Mouse (Mus musculus): ENCODE data around the gene Rps6. TPM values are rescaled to one million over a fixed set of nuclear protein-coding genes. Genes with fewer than 3 reads are reported as not detected.

The Rps6 gene
- polyA plus RNA-seq, 1 experiment: 2,408 TPM

- Histone ChIP-seq H3ac (ENCODE audit: control insufficient read depth, insufficient read length, low read depth) (no peak overlapping the region), H3K79me2 (ENCODE audit: control insufficient read depth, insufficient read depth) (no peaks in the 10 kb centered on the region), H3K4me3 (ENCODE audit: insufficient read depth, poor library complexity, severe bottlenecking) (no peak overlapping the region), H3K79me3 (ENCODE audit: low read depth) (no peaks in the 10 kb centered on the region), H3K36me3 (ENCODE audit: control insufficient read depth, insufficient read depth) (no peaks in the 10 kb centered on the region), H3K27me3 (ENCODE audit: control insufficient read depth, insufficient read depth, insufficient read length) (peaks cover 3% of the 10 kb centered on the region)
- TF ChIP-seq MYOG (IDR thresholded peaks at IDR 0.05; ENCODE audit: control insufficient read depth, extremely low read depth, insufficient read length) (no peak), MYOD1 (IDR thresholded peaks at IDR 0.05; ENCODE audit: control insufficient read depth, insufficient read length, low read depth) (no peak), FOSL1 (IDR thresholded peaks at IDR 0.05; ENCODE audit: insufficient read depth, low read length, poor library complexity, severe bottlenecking) (no peak), CTCF (IDR thresholded peaks at IDR 0.05; ENCODE audit: control insufficient read depth, insufficient read depth, insufficient read length) (no peak), CEBPB (IDR thresholded peaks at IDR 0.05; ENCODE audit: low read depth) (no peak), USF1 (IDR thresholded peaks at IDR 0.05; ENCODE audit: low read depth) (no peak), MAX (IDR thresholded peaks at IDR 0.05) (no peak)
Observed at GRCm38 (mm10) chr4:86882413-86882812, 25.2 kb upstream of the Rps6 start.

- H3K27me3 ChIP-seq (ENCODE audit: control insufficient read depth, insufficient read depth, insufficient read length): peaks cover 2% of the 10 kb centered on the region
- H3ac ChIP-seq (ENCODE audit: control insufficient read depth, insufficient read length, low read depth): no peak overlapping the region
- no peak overlapping the region for H3K4me3 ChIP-seq (ENCODE audit: insufficient read depth, poor library complexity, severe bottlenecking)
- H3K79me3 ChIP-seq (ENCODE audit: low read depth): no peaks in the 10 kb centered on the region
- no peak for TF ChIP-seq FOSL1 (IDR thresholded peaks at IDR 0.05; ENCODE audit: insufficient read depth, low read length, poor library complexity, severe bottlenecking)
- no peak for TF ChIP-seq MAX (IDR thresholded peaks at IDR 0.05)
- TF ChIP-seq USF1 (IDR thresholded peaks at IDR 0.05; ENCODE audit: low read depth): no peak
- TF ChIP-seq MYOG (IDR thresholded peaks at IDR 0.05; ENCODE audit: control insufficient read depth, extremely low read depth, insufficient read length): no peak
- no peak for TF ChIP-seq CTCF (IDR thresholded peaks at IDR 0.05; ENCODE audit: control insufficient read depth, insufficient read depth, insufficient read length)
- no peak for TF ChIP-seq MYOD1 (IDR thresholded peaks at IDR 0.05; ENCODE audit: control insufficient read depth, insufficient read length, low read depth)
- H3K36me3 ChIP-seq (ENCODE audit: control insufficient read depth, insufficient read depth): no peaks in the 10 kb centered on the region
- no peaks in the 10 kb centered on the region for H3K79me2 ChIP-seq (ENCODE audit: control insufficient read depth, insufficient read depth)
Observed at GRCm38 (mm10) chr4:86881178-86881577, 24.0 kb upstream of the Rps6 start.

GRCm38 (mm10) chr4:86879477-86879876, 22.3 kb upstream of the Rps6 start:
- no peak overlapping the region for H3ac ChIP-seq (ENCODE audit: control insufficient read depth, insufficient read length, low read depth)
- H3K27me3 ChIP-seq (ENCODE audit: control insufficient read depth, insufficient read depth, insufficient read length): peaks cover 4% of the 10 kb centered on the region
- H3K36me3 ChIP-seq (ENCODE audit: control insufficient read depth, insufficient read depth): no peaks in the 10 kb centered on the region
- H3K4me3 ChIP-seq (ENCODE audit: insufficient read depth, poor library complexity, severe bottlenecking): no peak overlapping the region
- no peak for TF ChIP-seq FOSL1 (IDR thresholded peaks at IDR 0.05; ENCODE audit: insufficient read depth, low read length, poor library complexity, severe bottlenecking)
- TF ChIP-seq CTCF (IDR thresholded peaks at IDR 0.05; ENCODE audit: control insufficient read depth, insufficient read depth, insufficient read length): no peak
- no peak for TF ChIP-seq USF1 (IDR thresholded peaks at IDR 0.05; ENCODE audit: low read depth)
- no peak for TF ChIP-seq CEBPB (IDR thresholded peaks at IDR 0.05; ENCODE audit: low read depth)
- TF ChIP-seq MYOG (IDR thresholded peaks at IDR 0.05; ENCODE audit: control insufficient read depth, extremely low read depth, insufficient read length): no peak
- TF ChIP-seq MYOD1 (IDR thresholded peaks at IDR 0.05; ENCODE audit: control insufficient read depth, insufficient read length, low read depth): no peak
- no peak for TF ChIP-seq MAX (IDR thresholded peaks at IDR 0.05)
- no peaks in the 10 kb centered on the region for H3K79me3 ChIP-seq (ENCODE audit: low read depth)
- no peaks in the 10 kb centered on the region for H3K79me2 ChIP-seq (ENCODE audit: control insufficient read depth, insufficient read depth)

GRCm38 (mm10) chr4:86874146-86874847, 17.1 kb upstream of the Rps6 start, which contains the start of gene Acer2:
Acer2 (plus strand) TSS chr4:86874396.
- Histone ChIP-seq H3K79me3 (ENCODE audit: low read depth) (no peaks in the 10 kb centered on the region), H3K79me2 (ENCODE audit: control insufficient read depth, insufficient read depth) (no peaks in the 10 kb centered on the region), H3K27me3 (ENCODE audit: control insufficient read depth, insufficient read depth, insufficient read length) (peaks cover 4% of the 10 kb centered on the region), H3K4me3 (ENCODE audit: insufficient read depth, poor library complexity, severe bottlenecking) (peak within 1 kb of the TSS; percentile 6), H3ac (ENCODE audit: control insufficient read depth, insufficient read length, low read depth) (peak within 1 kb of the TSS; percentile 6), H3K36me3 (ENCODE audit: control insufficient read depth, insufficient read depth) (no peaks in the 10 kb centered on the region)
- peak; percentile 18 for TF ChIP-seq CTCF (IDR thresholded peaks at IDR 0.05; ENCODE audit: control insufficient read depth, insufficient read depth, insufficient read length)
- TF ChIP-seq MAX (IDR thresholded peaks at IDR 0.05): no peak
- no peak for TF ChIP-seq USF1 (IDR thresholded peaks at IDR 0.05; ENCODE audit: low read depth)
- no peak for TF ChIP-seq FOSL1 (IDR thresholded peaks at IDR 0.05; ENCODE audit: insufficient read depth, low read length, poor library complexity, severe bottlenecking)

- no peaks in the 10 kb centered on the region for H3K79me2 ChIP-seq (ENCODE audit: control insufficient read depth, insufficient read depth)
- no peaks in the 10 kb centered on the region for H3K79me3 ChIP-seq (ENCODE audit: low read depth)
- no peak overlapping the region for H3K4me3 ChIP-seq (ENCODE audit: insufficient read depth, poor library complexity, severe bottlenecking)
- H3ac ChIP-seq (ENCODE audit: control insufficient read depth, insufficient read length, low read depth): no peak overlapping the region
- H3K36me3 ChIP-seq (ENCODE audit: control insufficient read depth, insufficient read depth): no peaks in the 10 kb centered on the region
- no peak for TF ChIP-seq USF1 (IDR thresholded peaks at IDR 0.05; ENCODE audit: low read depth)
- no peak for TF ChIP-seq CEBPB (IDR thresholded peaks at IDR 0.05; ENCODE audit: low read depth)
- TF ChIP-seq MYOD1 (IDR thresholded peaks at IDR 0.05; ENCODE audit: control insufficient read depth, insufficient read length, low read depth): no peak
- TF ChIP-seq MYOG (IDR thresholded peaks at IDR 0.05; ENCODE audit: control insufficient read depth, extremely low read depth, insufficient read length): no peak
- TF ChIP-seq CTCF (IDR thresholded peaks at IDR 0.05; ENCODE audit: control insufficient read depth, insufficient read depth, insufficient read length): no peak
- TF ChIP-seq MAX (IDR thresholded peaks at IDR 0.05): no peak
- no peak for TF ChIP-seq FOSL1 (IDR thresholded peaks at IDR 0.05; ENCODE audit: insufficient read depth, low read length, poor library complexity, severe bottlenecking)
- peaks cover 4% of the 10 kb centered on the region for H3K27me3 ChIP-seq (ENCODE audit: control insufficient read depth, insufficient read depth, insufficient read length)
Observed at GRCm38 (mm10) chr4:86873072-86873471, 15.9 kb upstream of the Rps6 start.
